Mouse (Mus musculus): Measurements from ENCODE around the gene Ssu72.

The Ssu72 gene

DNA sequence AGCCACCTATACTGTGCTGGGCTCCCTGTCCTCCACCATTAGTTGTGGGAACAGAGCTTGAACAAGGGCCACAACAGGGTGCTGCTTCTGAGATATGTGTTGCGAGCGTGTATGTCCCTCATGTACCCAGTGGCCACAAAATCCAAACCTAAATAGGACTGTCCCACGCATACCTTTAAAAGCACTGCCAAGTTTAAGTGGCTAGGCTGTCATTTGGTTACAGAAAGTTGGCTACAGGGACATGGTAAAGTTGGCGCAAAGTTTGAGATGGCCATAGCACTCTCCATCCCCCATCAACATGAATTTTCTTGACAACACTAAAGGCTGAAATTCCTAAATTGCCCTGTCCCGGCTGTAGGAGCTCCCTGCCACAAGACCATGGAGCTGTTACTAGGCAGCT, 40.5 kb downstream of the Ssu72 start:
- in situ Hi-C loops (cut with MboI, MseI): no loop called here

DNA sequence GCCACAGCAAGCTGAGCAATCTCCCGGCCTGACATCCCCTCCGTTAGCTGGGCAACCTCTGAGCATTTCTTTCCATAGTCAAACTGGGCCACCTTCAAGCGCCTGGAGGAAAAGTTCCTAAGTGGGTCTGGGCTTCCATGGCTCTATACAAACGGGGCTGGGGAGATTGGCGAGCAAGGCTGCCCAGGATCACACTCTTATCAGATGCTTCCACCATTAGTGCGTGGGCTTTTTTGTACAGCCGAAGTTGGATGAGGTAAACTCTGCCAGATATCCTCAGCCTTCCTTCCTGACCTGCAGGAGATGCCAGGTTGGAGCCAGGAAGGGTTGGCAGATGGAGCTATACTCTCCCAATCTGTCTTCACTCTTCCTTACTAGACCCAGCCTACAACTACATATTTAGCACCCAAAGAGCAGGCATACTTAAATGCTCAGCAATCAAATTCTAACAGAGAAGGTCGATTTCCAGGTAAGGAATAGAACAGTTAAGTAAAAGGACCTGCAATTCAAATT, 41.5 kb downstream of the Ssu72 start:
- in situ Hi-C loops (cut with MboI, MseI): no loop called here

DNA sequence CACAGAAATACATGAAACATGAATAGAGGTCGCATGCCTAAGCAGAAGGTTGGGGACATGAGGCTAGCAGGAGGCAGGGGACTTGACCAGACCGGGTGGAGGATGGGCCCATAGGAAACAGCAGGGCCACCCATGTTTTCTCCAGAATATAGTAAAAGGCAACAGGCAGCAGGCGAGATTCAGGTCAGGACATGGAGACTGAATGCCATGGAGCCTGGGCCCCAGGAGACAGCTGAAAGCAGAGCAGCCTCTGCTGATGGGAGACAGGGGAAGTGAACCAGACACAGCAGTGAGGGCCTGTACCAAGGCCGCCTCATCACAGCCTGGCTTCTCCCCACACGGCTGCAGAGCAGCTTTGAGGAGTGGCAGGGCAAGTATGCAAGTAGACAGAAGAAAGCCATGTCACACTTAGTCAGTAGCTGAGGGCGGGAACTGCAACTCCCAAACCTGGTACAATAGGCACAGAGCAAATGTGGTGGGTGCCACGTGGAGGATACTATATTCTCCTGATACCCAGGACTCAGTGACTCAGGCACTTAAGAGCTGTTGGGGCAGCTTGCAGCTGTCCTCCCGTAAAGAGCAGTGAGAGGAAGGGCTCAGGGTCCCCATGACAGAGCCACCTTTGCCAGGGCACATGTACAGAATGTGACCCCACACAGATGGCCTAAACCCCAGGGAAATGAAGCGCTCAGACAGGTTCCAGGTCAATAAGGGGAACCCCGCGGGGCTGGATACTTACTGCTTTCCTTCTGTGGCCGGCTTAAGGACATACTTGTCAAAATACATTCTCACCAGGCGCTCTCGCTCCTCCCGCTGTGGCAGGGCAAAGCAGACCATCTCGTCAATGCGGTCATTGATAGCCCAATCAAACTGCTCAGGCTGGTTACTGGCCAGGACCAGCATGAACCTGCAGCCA, 42.2 kb downstream of the Ssu72 start:
- in situ Hi-C loops (cut with MboI, MseI): no loop called here

DNA sequence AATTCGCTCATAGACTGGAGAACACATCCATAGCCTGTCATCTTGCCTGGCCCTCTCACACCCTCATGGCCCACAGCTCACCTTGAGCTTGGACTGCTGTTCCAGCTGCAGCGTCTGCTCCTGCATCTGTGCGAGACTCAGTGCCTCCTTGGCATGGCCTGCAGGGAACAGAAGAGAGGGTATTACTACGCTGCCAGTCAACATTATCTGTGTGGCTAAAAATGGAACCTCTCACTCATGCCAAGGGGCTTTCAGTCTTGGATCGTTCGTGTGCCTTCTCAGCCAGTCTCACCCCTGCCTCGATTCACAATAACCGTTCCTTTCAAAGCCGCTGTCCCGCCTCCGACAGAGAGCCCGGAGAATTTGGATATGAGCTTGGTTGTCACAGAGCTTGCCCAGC, 52.4 kb downstream of the Ssu72 start:
- in situ Hi-C loops (cut with MboI, MseI): no loop called here

DNA sequence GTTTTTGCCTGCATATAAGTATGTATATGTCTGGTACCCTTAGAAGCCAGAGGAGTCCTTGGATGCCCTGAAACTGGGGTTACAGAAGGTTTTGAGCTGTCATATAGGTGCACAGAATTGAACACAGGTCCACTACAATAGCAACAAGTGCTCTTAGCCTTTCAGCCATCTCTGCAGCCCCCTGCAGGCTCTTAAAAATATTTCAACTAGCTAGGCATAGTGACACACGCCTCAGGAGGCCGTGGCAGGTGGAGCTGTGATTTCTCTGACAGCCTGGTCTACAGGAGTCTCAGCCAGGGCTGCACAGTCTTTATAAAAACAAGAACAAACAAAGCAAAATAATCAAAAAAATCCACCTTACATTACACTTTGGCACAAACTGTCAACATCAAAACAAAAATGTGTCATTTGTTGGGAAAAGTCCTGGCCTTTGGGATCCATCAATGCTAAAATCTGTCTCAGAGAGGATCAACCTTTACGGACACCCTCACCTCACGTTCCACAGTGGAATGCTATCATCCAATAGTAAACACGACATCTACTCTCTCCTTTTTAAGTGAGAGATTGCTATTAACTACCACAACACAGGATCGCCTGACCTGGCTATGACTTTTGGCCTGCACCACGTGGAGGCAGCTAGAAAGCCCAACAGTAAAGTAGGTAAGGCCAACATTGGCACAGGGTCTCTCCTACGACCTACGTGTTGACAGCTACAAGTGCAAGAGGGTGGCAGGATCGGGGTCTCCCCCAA, 55.4 kb downstream of the Ssu72 start:
- in situ Hi-C loops (cut with MboI, MseI): no loop called here

DNA sequence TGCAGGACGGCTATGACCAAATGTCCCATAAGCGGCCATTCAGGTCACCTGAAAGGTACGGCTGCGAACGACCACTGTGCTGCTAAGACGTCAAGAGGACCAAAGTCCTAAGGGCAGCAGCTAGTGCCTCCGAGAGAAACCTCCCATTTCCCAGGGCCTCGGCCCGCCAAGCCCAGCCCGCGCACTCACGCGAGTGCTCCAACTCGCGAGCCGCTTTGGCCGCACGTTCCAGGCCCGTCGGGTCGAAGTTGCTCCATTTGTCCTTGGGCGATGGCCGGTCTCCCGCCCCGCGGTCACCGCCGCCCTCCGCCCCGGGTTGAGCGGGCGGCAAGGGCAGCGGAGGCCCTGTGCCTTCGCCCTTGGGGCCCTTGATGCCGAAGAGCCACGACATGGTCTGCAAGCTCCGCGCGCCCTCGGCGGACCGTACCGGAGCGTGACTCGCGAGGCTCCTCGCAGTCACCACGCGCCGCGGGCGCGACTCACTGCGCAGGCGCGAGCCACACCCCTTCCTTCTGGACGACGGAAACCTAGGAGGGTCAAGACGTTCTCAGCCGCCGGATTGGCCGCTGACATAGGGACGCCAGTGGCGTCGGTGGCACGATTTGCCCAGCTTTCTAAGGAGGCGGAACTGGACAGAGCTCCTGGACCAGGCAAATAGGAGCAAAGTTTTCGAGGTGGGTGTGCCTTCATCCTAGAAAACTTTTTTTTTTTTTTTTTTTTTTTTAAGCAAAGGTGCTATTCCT, 56.2 kb downstream of the Ssu72 start, which contains the start of gene Atad3a:
TSS of gene Atad3a (minus strand) at position 481 of the 743 bp plus-strand sequence.
- in situ Hi-C loops (cut with MboI, MseI): no loop called here

DNA sequence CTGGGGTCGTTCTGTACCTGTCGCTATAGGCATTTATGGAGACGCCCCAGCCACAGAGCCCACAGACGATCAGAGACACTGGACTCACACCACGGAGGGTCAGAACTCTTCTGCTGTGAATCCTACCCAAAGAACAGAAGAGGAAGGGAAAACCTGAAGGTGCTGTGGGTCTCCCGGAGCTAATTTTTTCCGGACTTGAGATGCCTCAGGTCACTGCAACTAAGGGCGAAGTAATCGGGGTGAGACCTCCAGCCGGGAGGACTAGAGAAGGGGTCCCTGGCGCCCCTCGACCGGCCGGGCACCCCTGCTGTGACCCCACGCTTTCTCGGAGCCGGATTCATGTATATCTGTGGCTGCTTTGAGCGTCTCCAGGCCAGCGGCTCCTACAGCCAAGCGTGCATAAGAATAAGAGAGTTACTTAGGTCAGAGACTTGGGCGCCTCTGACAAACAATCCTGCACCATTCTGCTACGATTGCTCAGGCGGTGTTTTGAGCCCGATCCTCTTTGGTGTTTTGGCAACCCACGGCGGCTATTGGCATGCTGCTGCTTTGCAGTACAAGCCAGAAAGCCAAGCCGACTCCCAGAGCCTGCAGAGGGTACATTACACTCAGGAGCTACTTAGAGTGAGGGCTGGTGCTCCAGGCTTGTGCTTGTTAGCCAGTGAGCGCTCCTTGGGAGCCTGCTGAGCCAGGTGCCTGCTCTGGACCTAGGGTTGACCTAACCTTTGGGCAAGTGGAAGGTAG, 56.9 kb downstream of the Ssu72 start:
- in situ Hi-C loops (cut with MboI, MseI): no loop called here

DNA sequence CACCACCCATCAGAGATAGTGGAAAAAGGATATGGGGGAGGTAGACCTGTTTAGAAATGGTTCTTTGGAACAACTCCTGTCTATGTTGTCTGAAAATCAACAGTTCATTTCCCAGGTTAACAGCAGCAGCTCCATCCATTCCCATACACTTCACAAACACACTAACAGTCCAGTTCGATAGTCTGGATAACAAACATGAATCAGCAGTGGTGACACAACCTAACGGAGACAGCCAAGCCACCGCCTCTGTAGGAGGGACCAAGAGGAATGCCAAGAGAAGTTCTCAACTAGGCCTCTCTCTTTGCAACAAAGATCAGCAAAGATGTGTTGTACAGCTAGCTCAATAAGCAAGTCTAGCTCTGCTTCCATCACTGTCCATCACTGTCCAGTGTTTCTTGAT, 57.8 kb downstream of the Ssu72 start:
- in situ Hi-C loops (cut with MboI, MseI): no loop called here

DNA sequence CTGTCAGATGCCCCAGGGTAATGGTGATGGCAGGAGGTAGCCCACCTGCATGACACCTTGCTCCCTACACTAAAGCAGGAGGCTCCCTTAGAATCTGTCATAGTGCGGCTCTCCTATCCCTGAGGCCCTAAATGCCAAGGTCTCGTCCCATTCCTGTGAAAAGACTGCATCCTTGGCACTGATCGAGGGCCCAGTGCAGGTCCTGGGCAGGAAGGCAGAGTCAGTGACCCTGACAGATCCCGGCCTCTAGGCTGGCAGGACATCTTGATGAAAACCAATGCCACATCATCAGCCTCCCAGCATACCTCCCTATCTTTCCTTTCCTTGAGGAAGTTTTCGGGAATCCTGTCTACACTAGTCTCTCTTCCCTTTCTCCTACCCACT, 64.9 kb downstream of the Ssu72 start:
- in situ Hi-C loops (cut with MboI, MseI): loop anchor here in 1 of 2 experiments (5.0 kb wide), 1 partner anchor 42 kb away; no protein-coding TSS in a partner anchor

DNA sequence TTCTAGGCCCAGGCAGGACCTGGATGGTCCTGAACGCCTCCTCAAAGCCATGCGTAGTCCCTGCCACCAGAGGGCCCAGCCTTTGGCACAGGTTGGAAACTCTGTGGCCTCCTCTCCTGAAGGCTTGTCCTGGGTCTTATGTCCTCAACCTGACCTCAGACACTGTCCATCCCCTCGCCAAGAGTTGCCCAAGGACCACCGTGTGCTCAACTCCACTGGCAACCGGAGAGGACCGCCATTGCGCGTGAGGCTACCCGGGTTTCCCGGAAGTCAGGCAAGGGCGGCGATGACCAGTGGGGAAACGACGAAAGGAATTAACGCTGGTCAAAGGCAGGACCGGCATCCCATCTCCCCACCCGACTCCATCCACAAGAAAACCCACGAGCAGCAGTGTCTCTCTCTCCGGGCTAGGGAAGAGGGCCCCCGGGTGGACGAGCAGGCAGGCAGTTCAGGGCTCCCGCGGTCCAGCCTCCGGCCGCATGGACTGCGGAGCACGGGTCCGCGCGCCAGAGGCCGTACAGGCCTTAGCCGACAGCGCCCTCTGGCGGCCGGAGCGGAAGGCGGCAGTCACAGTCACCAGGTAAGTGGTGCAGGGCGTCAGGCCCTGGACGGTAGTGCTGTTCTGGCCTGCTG, 65.4 kb downstream of the Ssu72 start:
- in situ Hi-C loops (cut with MboI, MseI): loop anchor here in 1 of 2 experiments (5.0 kb wide), 1 partner anchor 43 kb away; no protein-coding TSS in a partner anchor

DNA sequence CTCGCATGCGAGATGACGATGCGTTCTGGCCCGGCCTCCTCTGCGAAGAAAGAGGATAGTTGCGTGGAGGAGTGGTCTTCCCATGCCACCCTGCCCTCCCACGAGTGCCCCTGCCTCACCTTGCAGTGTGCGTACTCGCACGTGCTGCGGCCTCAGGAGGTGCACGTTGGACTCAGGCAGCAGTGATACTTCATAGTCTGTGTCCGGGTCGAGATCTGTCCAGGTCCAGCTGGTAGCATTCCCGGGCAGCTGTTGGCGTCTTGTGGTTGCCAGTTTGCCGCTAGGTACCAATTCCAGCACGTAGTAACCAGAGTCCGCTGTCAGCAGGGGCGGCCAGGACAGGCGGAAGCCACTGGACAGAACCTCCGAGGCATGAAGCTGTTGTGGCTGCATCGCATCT, 66.0 kb downstream of the Ssu72 start:
- in situ Hi-C loops (cut with MboI, MseI): no loop called here

DNA sequence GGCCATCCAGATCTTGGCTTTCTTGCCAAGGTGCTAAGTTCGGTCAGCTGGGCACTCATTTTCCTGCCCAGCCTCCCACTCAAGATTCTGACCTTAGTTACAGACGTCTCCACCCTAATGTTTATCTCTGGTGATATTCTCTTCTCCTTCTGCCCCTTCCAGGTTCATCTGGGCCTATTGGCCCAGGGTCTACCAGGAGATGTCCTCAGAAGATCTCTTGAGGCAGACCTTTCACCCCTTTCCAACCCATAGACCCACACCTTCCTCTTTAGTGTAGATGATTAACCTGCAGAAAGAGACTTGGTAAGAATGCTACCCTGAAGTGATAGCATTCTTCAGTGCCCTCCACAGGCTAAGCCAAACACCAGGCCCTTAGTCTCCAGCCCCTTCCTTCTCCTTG, 67.1 kb downstream of the Ssu72 start:
- in situ Hi-C loops (cut with MboI, MseI): no loop called here

DNA sequence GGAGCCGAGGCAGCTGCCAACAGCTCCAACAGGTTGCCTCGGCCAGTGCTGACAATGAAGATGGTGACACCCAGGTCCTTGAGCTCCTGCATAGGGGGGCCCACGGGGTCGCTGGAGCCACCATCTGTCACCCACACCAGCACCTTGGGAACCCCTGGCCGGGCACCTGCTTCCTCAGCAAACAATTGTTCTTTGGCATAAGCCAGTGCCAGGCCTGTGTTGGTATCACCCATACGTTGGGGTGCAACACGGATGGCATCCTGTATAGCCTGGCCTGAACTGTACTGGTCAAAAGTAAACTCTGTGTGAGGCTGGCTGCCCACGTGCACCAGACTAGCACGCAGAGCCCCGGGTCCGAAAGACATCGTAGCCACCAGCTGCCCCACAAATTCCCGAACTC, 68.2 kb downstream of the Ssu72 start:
- in situ Hi-C loops (cut with MboI, MseI): no loop called here

DNA sequence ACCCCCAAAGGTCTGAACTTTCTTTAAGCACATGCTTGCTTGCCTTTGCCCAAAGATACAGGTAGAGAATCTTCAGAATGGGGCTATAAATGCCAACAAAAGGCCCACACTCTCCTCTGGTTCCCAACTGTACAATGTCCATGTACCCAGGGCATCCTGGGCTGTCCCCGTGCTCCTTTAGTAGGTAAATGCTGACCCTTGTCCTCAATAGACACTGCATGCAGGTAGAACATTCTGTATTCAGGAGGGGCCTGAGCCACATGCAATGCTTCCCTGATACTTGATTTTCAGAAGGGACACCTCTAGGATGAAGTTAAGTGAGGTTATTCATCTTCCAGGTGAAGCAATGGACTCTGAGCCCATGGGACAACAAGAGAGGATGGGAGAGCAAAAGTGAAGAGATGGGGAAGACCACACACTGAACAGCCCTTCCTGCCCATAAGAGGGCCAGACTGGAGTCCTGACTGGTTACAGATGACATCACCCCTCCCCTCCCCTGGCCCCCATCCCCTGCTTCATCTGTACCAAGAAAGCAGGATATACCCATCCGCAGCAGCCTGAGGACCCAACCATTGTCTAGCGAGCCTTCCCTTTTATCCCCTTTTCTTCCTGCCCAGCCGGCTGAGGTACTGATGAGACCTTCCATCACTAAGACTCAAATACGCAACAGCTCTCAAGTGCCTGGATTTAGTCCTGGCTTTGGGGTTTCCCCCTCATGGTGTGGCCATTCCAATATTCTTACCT, 68.9 kb downstream of the Ssu72 start:
- in situ Hi-C loops (cut with MboI, MseI): no loop called here

DNA sequence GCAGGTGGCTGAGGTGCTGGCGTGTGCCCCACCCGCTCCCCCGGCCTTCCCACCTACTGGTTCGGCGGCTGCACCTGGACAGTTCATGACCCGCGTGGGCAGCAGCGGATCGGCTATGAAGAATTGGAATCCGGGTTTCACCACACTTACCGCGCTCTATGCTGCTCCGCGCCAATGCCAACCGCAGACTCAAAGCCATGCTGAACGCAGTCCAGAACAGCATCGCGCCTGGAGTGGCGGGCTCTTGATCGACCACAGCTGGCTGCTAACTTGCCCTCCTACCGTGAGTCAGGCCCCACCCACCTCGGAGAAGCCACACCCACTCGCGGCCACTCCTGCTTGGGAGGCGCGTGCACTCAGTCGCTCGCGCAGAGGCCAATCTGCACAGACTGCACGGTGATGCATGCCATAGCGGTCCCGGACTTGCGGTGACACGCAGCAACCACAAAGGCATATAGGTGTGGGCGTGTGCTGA, 69.7 kb downstream of the Ssu72 start, which contains the start of gene Vwa1:
TSS of gene Vwa1 (minus strand) at position 419 of the 475 bp plus-strand sequence.
- in situ Hi-C loops (cut with MboI, MseI): no loop called here

DNA sequence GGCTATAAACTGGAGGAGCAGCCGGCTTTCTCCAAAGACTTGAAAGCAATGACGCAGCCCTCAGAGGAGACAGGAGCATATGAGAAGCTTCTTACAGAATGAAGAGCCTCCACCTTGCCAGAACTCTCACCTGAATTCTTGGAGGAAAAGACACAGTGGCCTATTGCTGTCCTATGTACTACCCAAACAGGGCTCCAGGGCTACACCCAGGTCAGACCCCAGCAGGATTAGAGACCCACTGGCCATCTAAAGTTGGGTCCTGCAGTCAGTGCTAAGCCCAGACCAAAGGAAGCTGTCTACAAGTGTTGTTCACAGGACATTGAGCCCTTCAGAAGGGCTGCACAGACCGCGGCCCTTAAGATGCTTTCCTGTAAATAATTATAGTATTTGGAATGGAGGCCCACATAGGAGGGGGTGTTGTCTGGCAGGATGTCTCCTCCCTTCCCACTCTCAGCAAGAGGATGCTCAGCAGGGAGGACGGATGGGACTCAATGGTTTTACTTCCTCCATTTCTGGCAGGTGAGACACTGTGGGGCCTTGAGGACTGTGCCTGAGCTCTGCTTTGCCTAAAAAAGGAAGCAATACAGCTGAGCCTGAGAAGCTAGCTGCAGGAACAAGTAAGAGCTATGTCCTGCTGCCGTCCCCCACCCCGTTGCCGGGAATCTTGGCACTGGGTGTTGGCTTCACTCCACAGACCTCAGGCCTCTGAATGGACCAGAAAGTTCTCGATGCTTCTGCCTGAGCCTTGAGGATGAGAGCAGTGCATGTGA, 70.6 kb downstream of the Ssu72 start:
- in situ Hi-C loops (cut with MboI, MseI): no loop called here

DNA sequence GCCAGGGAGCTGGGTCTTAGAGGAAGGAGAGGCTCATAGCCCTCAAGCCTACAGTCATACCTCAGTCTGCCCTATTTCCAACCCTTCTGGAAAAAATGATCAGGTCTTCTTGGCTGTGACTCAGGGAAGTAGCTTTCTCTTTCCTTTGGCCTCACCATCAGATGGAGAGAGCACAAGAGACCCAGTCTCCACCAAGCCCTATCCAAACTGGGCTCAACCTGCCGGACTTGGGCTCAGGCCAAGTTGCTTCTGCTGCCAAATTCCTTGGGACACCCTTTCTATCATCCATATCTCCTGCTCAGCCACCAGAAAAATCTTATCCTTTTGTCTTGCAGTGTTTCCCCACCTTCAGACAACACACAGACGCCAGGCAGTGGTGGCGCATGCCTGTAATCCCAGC, 71.3 kb downstream of the Ssu72 start:
- in situ Hi-C loops (cut with MboI, MseI): no loop called here

DNA sequence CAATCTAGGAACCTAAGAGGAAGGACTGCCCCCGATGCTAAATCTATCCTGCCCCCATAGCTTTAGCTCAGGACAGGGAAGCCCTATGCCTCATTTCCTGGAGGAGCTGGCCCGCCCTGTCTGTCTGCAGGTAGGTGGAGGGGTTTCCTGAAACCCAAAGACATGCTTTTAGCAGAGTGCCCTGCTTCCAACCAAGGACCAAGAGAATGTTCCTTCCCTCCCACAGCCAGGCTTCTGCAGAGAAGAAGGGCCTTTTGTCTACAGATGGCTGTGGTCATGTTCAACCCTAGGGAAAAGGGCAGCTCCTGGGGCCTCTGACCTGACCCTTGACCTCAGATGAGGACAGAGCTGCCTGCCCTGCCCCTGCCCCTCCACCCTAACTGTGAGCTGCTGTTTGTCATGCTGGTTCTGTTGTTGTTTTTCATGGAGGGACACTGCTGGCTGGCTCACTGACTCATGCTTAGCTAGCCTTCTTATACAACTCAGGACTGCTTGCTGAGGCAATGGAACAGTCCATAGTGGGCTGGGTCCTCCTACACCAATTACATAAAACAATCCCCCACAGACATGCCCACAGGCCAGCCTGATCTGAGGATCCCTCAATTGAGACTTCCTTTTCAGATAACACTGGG, 72.2 kb downstream of the Ssu72 start:
- in situ Hi-C loops (cut with MboI, MseI): no loop called here
